Mouse (Mus musculus) heart, adult 11 months (tissue): ENCODE measurements at regions not wholly inside any gene's neighbourhood (a gene's known extent, or its start where the extent isn't known, plus 50 kb on each side); places are given as distances from the start of the nearest gene placed in this dataset.

Source experiments
- DNase-seq: peaks from one replicate; pipeline ENCODE4 v3.0.0; 2022

DNA sequence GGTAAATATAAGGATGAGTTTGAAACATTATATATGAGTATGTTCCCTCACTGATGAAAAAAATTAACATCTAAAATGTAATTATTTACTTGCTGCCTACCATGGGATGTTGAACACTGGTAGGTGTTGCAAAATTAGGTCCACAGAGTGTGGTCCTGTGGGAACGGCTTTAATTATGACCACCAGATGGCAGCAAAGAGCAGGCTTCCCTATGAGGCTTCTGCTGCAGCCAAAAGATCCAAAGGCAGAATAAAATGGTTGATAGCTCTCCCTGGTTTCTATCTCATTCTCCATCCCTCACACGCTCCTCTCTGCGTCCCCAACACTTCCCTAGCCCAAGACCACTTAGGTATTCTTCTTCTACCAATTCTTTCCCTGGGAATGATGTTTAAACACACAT, 54.6 kb upstream of the Cit start:
- peak; percentile 83 for DNase-seq
